Mouse (Mus musculus) small intestine, adult 2 months (tissue): ENCODE results near the gene Cntfr.
"Not testable (repeated sequence)": the region's sequence is repeated elsewhere in the genome, so short reads cannot be mapped to it uniquely, and the experiment has no call there.

Experiments
- CTCF ChIP-seq: fragments of 200-500 bp; IDR thresholded peaks from 2 replicates; pipeline ENCODE4 v1.5.1; 2012; ENCODE audit warnings: low read depth, mild to moderate bottlenecking, control low read depth, inconsistent platforms, low read length, moderate library complexity, mixed read lengths; ENCODE audit not compliant: insufficient replicate concordance, insufficient read length; ENCODE audit errors: extremely low read depth
- POLR2A ChIP-seq: fragments of 200-500 bp; IDR thresholded peaks from 2 replicates; pipeline ENCODE4 v1.6.1; 2012; ENCODE audit warnings: low read depth, mild to moderate bottlenecking, control low read depth, inconsistent platforms, low read length, moderate library complexity

DNA sequence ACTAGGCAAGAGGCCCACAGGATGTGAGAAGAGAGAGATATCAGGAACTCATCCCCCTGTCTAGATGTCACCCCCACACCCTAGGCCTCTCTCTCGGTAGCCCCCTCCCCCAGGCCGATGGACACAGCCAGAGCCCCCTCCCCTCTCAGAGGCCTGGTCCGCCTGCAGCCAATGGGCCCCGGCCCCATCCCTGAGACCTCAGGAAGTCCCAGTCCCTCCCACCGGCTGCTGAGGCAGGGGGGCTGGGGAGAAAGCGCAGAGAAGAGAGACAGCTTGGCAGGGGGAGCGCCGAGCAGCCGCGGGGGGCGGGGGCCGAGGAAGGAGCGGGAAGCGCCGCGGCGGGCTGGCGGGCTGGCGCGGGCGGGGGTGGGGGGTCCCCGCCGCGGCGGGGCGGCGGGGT, 13.6 kb downstream of the Cntfr start:
- not testable (repeated sequence) for TF ChIP-seq POLR2A, CTCF
